Mouse (Mus musculus) heart, adult 2 months (tissue): ENCODE results near the gene Gps2. TPM values are rescaled to one million over a fixed set of nuclear protein-coding genes. Genes with fewer than 3 reads are reported as not detected.
"Not testable (repeated sequence)": the region's sequence is repeated elsewhere in the genome, so short reads cannot be mapped to it uniquely, and the experiment has no call there.

ENCODE experiments used
- DNase-seq, 2 experiments: peaks; one replicate each; pipeline ENCODE4 v3.0.0; 2021
- H3K27ac ChIP-seq: fragments of 200-600 bp; 2 replicates; pipeline ENCODE4 v1.8.1; 2022
- H3K27me3 ChIP-seq: fragments of 200-500 bp; 2 replicates; pipeline ENCODE4 v1.6.1; 2012; ENCODE audit warnings: mild to moderate bottlenecking, low read length, inconsistent platforms, mixed read lengths; ENCODE audit not compliant: control insufficient read depth, insufficient read depth
- H3K36me3 ChIP-seq: fragments of 200-500 bp; 2 replicates; pipeline ENCODE4 v1.6.1; 2012; ENCODE audit warnings: low read length, inconsistent platforms; ENCODE audit not compliant: control insufficient read depth, insufficient read depth
- H3K4me1 ChIP-seq: fragments of 200-500 bp; 2 replicates; pipeline ENCODE4 v1.6.1; 2011; ENCODE audit warnings: low read length; ENCODE audit not compliant: control insufficient read depth, insufficient read depth
- H3K4me3 ChIP-seq: fragments of 200-600 bp; 2 replicates; pipeline ENCODE4 v1.8.1; 2022
- H3K79me2 ChIP-seq: fragments of 200-500 bp; replicated peaks from 2 replicates; pipeline ENCODE4 v1.6.1; 2012; ENCODE audit warnings: mild to moderate bottlenecking, inconsistent platforms, low read length, moderate library complexity, mixed read lengths; ENCODE audit not compliant: control insufficient read depth, insufficient read depth
- H3K9ac ChIP-seq: fragments of 200-500 bp; 2 replicates; pipeline ENCODE4 v1.6.1; 2012; ENCODE audit warnings: low read depth, mild to moderate bottlenecking, control low read depth, inconsistent platforms, low read length, mixed read lengths
- CTCF ChIP-seq: fragments of 200-600 bp; IDR thresholded peaks from 2 replicates; pipeline ENCODE4 v1.8.1; 2022; ENCODE audit warnings: antibody characterized with exemption, mild to moderate bottlenecking, moderate library complexity
- EP300 ChIP-seq: fragments of 200-500 bp; IDR thresholded peaks from 2 replicates; pipeline ENCODE4 v1.6.1; 2011; ENCODE audit warnings: low read depth, low read length, control low read depth; ENCODE audit not compliant: insufficient read depth
- POLR2A ChIP-seq: fragments of 200-500 bp; IDR thresholded peaks from 2 replicates; pipeline ENCODE4 v1.6.1; 2011; ENCODE audit warnings: mild to moderate bottlenecking, low read depth, low read length, control low read depth; ENCODE audit not compliant: insufficient read depth
- WGBS: fragments of 180-500 bp; shearing (Covaris S2); methylation state at CpG from one replicate; pipeline ENCODE4 v1.1.7; 2018; 5-methylcytosine and 5-hydroxymethylcytosine counted together
- intact Hi-C: fragments of 180-260 bp; cut with DNase I; formaldehyde crosslinking; loops from one replicate; pipeline ENCODE4 v1.15.1; 2025
- polyA plus RNA-seq: library from polyadenylated mRNA; depleted of rRNA; stranded (reverse); fragments of >200 nt; gene quantifications from 2 replicates; pipeline ENCODE4 v1.2.3, GENCODE M21; 2012
- total RNA-seq, 2 experiments: library from RNA; stranded (reverse); gene quantifications; 2 replicates each; pipeline ENCODE4 v1.2.3; 2021

Gps2 gene
- total and polyA plus RNA-seq, 3 experiments: 27.2 to 63.9 (median 28.4) TPM

- Histone ChIP-seq H3K4me1 (no peaks in the 10 kb centered on the region; the same call in 1 of the 2 replicates), H3K4me3 (no peak overlapping the region), H3K27me3 (no peaks in the 10 kb centered on the region), H3K36me3 (no peaks in the 10 kb centered on the region), H3K27ac (no peak overlapping the region), H3K79me2 (no peaks in the 10 kb centered on the region), H3K9ac (no peak overlapping the region)
- 23% methylated on average over 11 of the region's 11 CpGs for WGBS
- DNase-seq: no peak
- TF ChIP-seq POLR2A: no peak
- TF ChIP-seq CTCF: no peak
- TF ChIP-seq EP300: no peak
- intact Hi-C loops: no loop called here
Observed at GRCm38 (mm10) chr11:69953267-69953915, 39.7 kb downstream of the Gps2 start.

GRCm38 (mm10) chr11:69955618-69956017 lies 41.9 kb downstream of the Gps2 start:
- DNase-seq: not testable (repeated sequence)

GRCm38 (mm10) chr11:69956218-69956617 lies 42.5 kb downstream of the Gps2 start:
- no peaks in the 10 kb centered on the region for H3K79me2 ChIP-seq
- no peaks in the 10 kb centered on the region for H3K36me3 ChIP-seq
- no peak overlapping the region for H3K27ac ChIP-seq
- intact Hi-C loops: no loop called here
- DNase-seq: no peak
- no peak overlapping the region for H3K4me3 ChIP-seq
- H3K27me3 ChIP-seq: no peaks in the 10 kb centered on the region
- H3K9ac ChIP-seq: no peak overlapping the region
- no peaks in the 10 kb centered on the region for H3K4me1 ChIP-seq
- WGBS: 79% methylated on average over 1 of the region's 1 CpGs
- TF ChIP-seq POLR2A (no peak), EP300 (no peak), CTCF (peak; percentile 22; the same call in 1 of the 2 replicates)

More at GRCm38 (mm10) chr11:69955618-69956017, 41.9 kb downstream of the Gps2 start:
- WGBS: 75% methylated on average over 4 of the region's 4 CpGs
- H3K27ac ChIP-seq, H3K36me3 ChIP-seq, H3K27me3 ChIP-seq, intact Hi-C loops, H3K79me2 ChIP-seq, H3K4me1 ChIP-seq, H3K4me3 ChIP-seq, H3K9ac ChIP-seq: not testable (repeated sequence)

- no peak overlapping the region for H3K27ac ChIP-seq
- no peaks in the 10 kb centered on the region for H3K4me1 ChIP-seq
- H3K4me3 ChIP-seq: no peak overlapping the region
- no peak for DNase-seq
- peaks cover 7% of the 10 kb centered on the region for H3K27me3 ChIP-seq
- intact Hi-C loops: no loop called here
- H3K9ac ChIP-seq: no peak overlapping the region
- TF ChIP-seq EP300: no peak
- TF ChIP-seq CTCF: peak; percentile 34
- no peak for TF ChIP-seq POLR2A
- H3K79me2 ChIP-seq: no peaks in the 10 kb centered on the region
- H3K36me3 ChIP-seq: no peaks in the 10 kb centered on the region
- WGBS: 32% methylated on average over 5 of the region's 5 CpGs
Observed at GRCm38 (mm10) chr11:69960616-69961015, 46.9 kb downstream of the Gps2 start.

- TF ChIP-seq EP300: no peak
- TF ChIP-seq POLR2A: no peak
- no peak for TF ChIP-seq CTCF
- Histone ChIP-seq H3K27me3 (peaks cover 11% of the 10 kb centered on the region), H3K79me2 (no peaks in the 10 kb centered on the region), H3K36me3 (no peaks in the 10 kb centered on the region), H3K4me3 (no peak overlapping the region), H3K4me1 (peaks cover under 1% of the 10 kb centered on the region; the same call in 1 of the 2 replicates), H3K9ac (no peak overlapping the region), H3K27ac (no peak overlapping the region)
- intact Hi-C loops: no loop called here
- 36% methylated on average over 5 of the region's 5 CpGs for WGBS
- DNase-seq: no peak
Observed at GRCm38 (mm10) chr11:69961841-69962240, 48.2 kb downstream of the Gps2 start.

- DNase-seq: no peak
- whole genome bisulfite sequencing: 27% methylated on average over 24 of the region's 24 CpGs
- Histone ChIP-seq H3K4me1 (peaks cover 2% of the 10 kb centered on the region; the same call in 1 of the 2 replicates), H3K27ac (no peak within 1 kb of the TSS), H3K4me3 (no peak within 1 kb of the TSS), H3K27me3 (peaks cover 11% of the 10 kb centered on the region), H3K9ac (no peak within 1 kb of the TSS), H3K36me3 (no peaks in the 10 kb centered on the region), H3K79me2 (no peaks in the 10 kb centered on the region)
- TF ChIP-seq CTCF: no peak
- intact Hi-C loops: no loop called here
Observed at GRCm38 (mm10) chr11:69964650-69965270, 51.1 kb downstream of the Gps2 start, which contains the start of gene Cldn7. TSS of gene Cldn7 (plus strand) at chr11:69964779.
